Mouse (Mus musculus) mouse trophoblast stem cell (cell line): ENCODE results near the gene Fancg.
"Not testable (repeated sequence)": the region's sequence is repeated elsewhere in the genome, so short reads cannot be mapped to it uniquely, and the experiment has no call there.

Source experiments
- in situ Hi-C, 2 experiments: fragments of 300-500 bp; cut with MseI, MboI; formaldehyde crosslinking; loops; 2 replicates in 1 of 2; 3 replicates in 1 of 2; pipeline ENCODE4 v1.15.1; 2025

Fancg gene

DNA sequence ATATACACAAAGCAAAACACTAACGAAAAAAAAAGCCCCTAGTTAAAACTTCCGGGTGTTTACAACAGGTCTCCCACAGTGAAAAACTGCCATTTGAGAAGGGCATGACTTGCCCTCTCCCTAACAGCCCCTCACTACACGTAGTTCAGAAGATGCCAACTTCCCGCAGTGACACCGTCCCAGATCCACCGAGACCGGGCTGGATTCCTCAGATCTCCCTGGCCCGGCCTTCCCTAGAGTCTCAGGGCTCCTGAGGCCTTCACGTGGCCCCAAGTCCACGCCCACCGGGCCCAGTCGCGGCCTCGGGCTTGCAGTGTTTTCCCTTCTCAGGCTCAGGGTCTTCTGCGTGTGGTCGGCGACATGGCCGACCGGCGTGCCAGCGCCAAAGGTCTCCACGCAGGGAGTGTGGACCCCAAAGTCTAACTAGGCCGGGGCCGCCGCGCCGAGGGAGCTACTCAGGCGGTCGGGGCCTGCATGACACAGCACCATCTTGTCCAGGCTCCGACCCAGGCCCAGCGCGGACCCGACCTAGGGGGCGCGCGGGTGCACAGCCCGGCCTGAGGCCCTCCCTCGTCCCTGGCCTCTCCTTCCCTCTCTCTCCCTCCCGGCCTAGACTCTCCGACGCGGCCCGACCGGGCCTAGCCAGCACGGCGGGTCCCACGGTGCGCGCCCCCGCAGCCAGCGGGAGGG is 10.7 kb downstream of the Fancg start:
- in situ Hi-C loops, result no loop called here

- in situ Hi-C loops, result no loop called here
Observed at GRCm38 (mm10) chr4:42998022-42998421, 12.3 kb downstream of the Fancg start.

- in situ Hi-C loops, result no loop called here
Observed at GRCm38 (mm10) chr4:42988296-42988695, 22.0 kb downstream of the Fancg start.

- in situ Hi-C loops, result not testable (repeated sequence)
Observed at GRCm38 (mm10) chr4:42980467-42980866, 29.8 kb downstream of the Fancg start.

GRCm38 (mm10) chr4:42978062-42978461 is 32.2 kb downstream of the Fancg start:
- in situ Hi-C loops, result no loop called here

DNA sequence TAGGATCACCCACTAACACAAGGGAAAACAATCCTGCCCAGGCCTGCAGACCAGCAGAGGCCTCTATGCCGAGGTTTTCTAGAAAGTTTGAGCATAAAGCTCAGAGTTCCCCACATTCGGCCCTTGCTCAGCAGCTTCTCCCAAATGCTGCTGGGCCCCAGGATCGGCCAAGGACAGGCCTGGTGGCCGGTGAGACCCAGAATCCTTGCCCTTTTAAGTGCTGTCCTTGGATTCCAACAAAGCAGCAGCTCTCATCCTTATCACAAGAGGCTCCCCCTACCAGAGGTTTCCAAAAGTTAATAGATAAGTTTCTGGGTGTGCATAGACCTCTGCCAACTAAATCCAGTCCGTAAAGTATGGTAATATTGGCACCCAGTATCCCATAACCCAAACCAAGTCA is 36.4 kb downstream of the Fancg start:
- in situ Hi-C loops, result no loop called here

DNA sequence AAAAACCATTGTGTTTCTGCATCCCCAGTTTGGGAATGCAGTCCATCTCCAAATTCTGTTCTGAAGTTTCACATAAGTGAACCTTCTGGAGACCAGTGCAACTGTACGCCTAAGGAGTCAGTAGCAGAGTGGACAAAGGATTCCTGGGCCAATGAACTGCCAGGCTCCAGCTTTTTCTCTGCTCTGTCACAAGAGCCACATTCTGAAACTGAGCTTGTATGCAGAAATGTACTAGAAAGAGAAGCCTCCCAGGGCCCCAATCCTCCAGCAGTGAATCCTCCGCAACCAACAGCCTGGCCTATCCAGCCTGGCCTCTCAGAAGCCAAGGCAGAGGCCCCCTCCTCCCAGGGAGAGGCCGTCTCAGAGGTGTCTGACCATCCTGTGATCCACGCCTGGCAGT is 37.4 kb downstream of the Fancg start:
- in situ Hi-C loops, result no loop called here

DNA sequence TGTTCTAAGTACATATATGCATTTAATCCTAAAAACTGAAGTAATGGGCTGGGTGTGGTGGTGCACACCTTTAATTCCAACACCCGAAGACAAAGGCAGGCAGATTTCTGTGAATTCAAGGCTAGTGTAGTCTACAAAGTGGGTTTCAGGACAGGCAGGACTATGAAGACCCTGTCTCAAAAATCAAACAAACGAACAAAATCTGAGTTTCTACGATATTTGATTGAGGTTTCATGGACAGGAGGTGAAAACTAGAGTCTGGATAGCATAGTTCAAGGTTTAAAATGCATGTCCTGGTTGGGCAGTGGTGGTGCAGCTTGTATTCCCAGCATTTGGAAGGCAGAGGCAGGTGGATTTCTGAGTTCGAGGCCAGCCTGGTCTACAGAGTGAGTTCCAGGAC is 41.0 kb downstream of the Fancg start, which contains the start of gene 1700022I11Rik:
Gene 1700022I11Rik (plus strand): TSS at position 301 of the 400 bp plus-strand sequence.
- in situ Hi-C loops, result no loop called here

- in situ Hi-C loops, result no loop called here
Observed at GRCm38 (mm10) chr4:42965039-42965719, 45.1 kb downstream of the Fancg start.

DNA sequence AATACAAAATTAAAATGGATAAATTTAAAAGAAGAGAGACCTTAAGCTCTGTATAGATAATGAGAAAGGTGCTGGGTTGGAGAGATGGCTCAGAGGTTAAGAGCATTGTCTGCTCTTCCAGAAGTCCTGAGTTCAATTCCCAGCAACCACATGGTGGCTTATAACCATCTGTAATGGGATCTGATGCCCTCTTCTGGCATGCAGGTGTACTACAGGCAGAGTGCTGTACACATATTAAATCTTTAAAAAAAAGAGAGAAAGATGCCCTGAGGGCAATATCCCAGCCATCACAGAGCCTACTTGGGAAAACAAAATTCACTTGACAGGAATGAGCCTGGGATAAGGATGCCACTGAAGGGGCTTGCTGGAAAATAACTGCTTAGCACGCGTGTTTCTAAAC is 46.8 kb downstream of the Fancg start:
- in situ Hi-C loops, result no loop called here

- in situ Hi-C loops, result no loop called here
Observed at GRCm38 (mm10) chr4:42961592-42961991, 48.7 kb downstream of the Fancg start.

DNA sequence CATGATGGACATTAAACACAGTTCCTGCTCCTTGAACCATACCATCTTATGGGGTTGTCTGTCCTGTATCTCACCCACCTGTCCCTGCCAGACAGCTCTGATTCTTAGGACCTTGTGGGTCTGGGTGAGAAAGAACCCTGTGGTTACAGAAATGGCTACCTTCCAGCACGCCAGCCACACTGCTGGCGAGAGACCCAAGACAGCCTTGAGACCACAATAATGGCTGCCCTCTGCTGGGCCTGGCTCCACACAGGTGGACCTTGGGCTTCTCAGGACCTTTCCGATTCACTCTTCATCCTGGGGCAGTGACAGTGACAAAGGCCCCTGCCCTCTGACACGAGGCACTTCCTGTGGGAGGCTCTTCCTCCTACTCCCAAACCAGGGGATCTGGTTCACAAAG is 50.9 kb downstream of the Fancg start:
- in situ Hi-C loops, result no loop called here

DNA sequence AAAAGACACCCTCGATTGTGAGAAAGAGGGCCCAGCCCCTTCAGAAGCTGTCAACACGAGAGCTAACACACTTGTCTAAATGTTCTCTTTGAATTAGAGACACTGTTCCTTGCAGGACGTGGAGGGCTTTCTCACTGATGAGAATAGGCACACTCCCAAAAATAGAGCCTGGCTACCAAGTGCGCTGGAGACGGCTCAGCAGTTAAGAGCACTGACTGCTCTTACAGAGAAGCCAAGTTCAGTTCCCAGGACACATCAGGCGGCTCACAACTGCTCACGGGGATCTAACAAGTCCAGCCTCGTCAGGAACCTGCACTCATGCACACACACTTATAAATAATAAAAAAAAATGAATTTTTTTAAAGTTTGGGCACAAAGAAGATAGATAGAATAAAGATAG is 51.4 kb downstream of the Fancg start:
- in situ Hi-C loops, result no loop called here

DNA sequence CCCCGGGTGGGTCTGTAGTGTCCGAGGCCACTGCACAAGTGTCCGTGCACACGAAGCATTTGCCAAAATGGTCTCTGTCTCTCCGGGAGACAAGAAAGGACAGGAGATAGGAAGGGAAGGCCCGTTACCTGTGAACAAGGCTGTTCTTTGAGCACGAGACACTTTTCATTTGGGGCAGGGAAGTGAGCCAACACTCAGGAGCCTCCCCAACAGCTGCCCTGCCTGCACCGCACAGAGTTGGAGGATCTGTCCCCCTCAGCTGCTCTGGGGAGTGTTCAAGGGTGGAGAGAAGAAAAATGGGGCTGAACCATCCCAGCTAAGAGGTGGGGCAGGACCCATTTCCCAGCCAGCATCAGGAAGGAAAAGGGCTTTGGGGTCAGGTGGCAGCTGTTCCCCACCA is 52.3 kb downstream of the Fancg start:
- in situ Hi-C loops, result no loop called here

DNA sequence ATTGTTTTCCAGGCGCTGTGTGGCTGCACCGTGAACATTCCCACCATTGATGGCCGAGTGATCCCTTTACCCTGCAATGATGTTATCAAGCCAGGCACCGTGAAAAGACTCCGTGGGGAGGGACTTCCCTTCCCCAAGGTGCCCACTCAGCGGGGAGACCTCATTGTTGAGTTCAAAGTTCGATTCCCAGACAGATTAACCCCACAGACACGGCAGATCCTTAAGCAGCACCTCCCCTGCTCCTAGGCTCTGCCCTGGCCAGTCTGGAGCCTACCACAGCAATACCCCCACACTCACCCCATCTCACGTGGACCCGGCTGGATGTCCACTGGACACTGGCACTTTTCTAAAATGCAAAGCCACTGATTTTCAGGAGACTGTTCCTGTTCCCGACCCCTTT is 53.0 kb downstream of the Fancg start:
- in situ Hi-C loops, result no loop called here

GRCm38 (mm10) chr4:42956581-42956980 is 53.7 kb downstream of the Fancg start:
- in situ Hi-C loops, result no loop called here

- in situ Hi-C loops, result no loop called here
Observed at GRCm38 (mm10) chr4:42955200-42955599, 55.1 kb downstream of the Fancg start.

DNA sequence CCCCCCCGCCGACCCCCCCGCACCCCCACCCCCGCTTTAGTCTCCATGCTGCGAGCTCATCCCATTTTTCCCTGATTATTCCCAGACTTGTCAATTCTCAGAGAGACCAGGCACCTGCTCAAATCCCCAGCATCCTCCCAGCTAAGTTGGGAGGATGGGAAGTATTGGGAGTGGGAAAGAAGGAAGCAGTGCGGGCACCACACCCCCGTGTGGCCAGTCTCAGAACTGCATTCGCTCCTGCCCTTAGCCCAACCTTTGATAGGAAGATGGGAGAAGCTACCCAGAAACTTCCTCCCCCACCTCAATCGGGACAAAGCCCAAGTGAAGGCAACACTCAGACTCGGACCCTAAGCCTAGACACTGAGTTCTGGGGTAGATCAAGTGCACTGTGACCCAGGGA is 56.0 kb downstream of the Fancg start:
- in situ Hi-C loops, result no loop called here

DNA sequence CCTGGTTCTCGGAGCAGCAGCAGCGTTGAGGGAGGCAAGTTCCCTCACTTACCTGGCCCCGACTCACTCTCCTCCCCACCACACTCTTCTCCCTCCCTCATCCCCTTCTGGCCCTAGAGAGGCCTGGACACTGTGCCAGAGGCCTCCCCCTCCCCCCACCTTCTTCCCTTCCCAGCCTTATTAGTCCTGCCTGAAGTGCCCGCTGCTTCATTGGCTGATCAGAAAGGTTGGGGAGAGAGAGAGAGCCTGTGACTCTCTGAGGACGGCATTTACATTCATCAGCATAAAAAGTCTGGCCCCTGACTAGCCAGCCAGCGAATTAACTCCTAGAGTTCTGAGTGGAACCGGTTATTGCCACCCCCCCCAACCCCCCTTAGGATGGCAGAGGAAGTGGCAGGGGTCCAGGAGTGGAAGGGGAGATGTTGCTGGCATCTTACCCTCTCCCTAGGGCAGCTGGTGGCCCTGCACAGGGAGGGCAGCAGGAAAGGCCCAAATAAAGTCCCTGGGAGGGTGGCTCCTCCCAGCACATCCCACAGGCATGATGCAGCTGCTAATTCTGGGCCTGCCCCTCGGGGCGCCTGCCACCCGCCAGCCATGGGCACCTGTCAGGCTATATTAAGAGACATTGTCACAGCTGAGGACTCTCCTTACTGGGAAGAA is 56.7 kb downstream of the Fancg start:
- in situ Hi-C loops, result no loop called here

DNA sequence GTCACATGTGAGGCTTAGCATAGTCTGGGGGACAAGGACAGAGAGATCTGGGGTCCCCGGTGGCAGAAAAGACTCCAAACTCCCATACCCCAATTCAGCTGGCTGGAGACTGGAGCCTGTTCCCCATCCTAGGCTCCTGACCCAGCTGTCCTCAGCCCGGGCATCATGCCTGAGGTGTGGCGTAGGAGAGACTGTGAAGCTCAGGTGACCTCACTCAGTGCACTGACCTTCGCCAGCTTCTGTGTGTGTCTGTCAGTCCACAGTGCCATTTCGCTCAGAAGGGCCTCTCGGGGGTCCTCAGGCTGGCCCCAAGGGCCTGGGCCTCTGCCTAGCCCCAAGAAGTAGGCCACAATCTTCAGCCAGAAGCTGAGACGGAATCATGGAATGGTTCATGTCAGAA is 57.7 kb downstream of the Fancg start:
- in situ Hi-C loops, result no loop called here
